Mouse (Mus musculus): Measurements from ENCODE around the gene Pigk.

DNA sequence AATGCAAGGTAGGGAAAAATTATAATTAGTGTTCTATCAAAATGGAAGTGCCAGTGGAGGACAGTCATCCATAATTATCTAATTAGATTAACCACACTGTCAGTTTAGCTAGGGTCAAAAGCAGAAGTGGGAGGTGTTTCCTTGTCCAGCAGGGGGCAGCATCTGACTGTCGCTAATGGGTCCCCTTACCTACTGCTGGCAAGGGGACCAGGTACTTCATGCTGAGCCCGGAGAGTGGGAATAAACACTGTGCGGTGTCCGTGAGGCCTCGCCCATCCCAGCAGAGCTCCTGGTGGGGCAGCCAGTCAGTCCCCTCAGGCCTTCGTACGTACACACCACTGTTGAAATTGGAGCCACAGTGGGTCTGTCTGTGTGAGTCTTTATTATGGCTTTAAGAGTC is 69.9 kb downstream of the Pigk start:
- TF ChIP-seq GATA1 (IDR thresholded peaks at IDR 0.05; ENCODE audit: borderline replicate concordance, low read length) (no peak), FLI1 (IDR thresholded peaks at IDR 0.05; ENCODE audit: low read length) (no peak)
